Mouse (Mus musculus) MEL (cell line): ENCODE results near the gene 9930111J21Rik2.
"Not testable (repeated sequence)": the region's sequence is repeated elsewhere in the genome, so short reads cannot be mapped to it uniquely, and the experiment has no call there.

Experiments
- CTCF ChIP-seq, 3 experiments: IDR thresholded peaks in 2 of 3; conservative IDR thresholded peaks in 1 of 3; 2 replicates each; pipeline ENCODE4 v1.5.1; 2011 to 2012; ENCODE audit warnings: low read length in 3 of 3, low read depth in 2 of 3, mild to moderate bottlenecking in 2 of 3, improper control_type of control experiment in 1 of 3, inconsistent platforms in 1 of 3, mixed read lengths in 1 of 3, moderate library complexity in 1 of 3; ENCODE audit not compliant: control insufficient read depth in 1 of 3, insufficient read depth in 1 of 3, poor library complexity in 1 of 3, severe bottlenecking in 1 of 3
- E2F4 ChIP-seq: IDR thresholded peaks from 2 replicates; pipeline ENCODE4 v1.6.1; 2011; ENCODE audit warnings: low read depth, low read length, improper control_type of control experiment, borderline replicate concordance
- ETS1 ChIP-seq: IDR thresholded peaks from 2 replicates; pipeline ENCODE4 v1.6.1; 2012; ENCODE audit warnings: low read depth, mild to moderate bottlenecking, inconsistent platforms, low read length, improper control_type of control experiment, moderate library complexity
- GABPA ChIP-seq: IDR thresholded peaks from 2 replicates; pipeline ENCODE4 v1.6.1; 2012; ENCODE audit warnings: low read depth, mild to moderate bottlenecking, inconsistent platforms, low read length, improper control_type of control experiment, moderate library complexity
- MAZ ChIP-seq: IDR thresholded peaks from 2 replicates; pipeline ENCODE4 v1.6.1; 2012; ENCODE audit warnings: low read depth, mild to moderate bottlenecking, inconsistent platforms, low read length, improper control_type of control experiment
- TBP ChIP-seq: IDR thresholded peaks from 2 replicates; pipeline ENCODE4 v1.8.0; 2011; ENCODE audit warnings: low read depth, low read length, improper control_type of control experiment

DNA sequence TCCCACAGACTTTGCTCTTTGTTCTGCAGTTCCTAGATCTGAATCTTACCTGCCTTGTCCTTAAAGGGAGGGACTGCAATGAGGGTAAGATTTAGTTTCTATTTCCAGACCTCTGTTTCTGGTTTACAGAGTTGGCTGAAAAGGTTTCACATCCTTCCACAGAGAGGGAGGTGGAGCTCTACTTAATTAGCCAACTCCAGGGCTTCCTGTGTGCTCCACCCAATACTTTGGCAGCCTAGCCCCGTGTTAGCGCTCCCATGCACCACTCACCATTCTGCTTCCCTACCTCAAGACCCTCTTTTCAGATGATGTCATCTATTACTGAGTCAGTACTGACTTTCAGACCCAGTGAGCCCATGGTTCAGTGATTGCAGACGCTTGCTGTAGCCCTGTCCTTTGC is 71.8 kb downstream of the 9930111J21Rik2 start, which contains the start of gene 9930111J21Rik1:
- TF ChIP-seq CTCF (IDR thresholded peaks at IDR 0.05 in 2 of 3, conservative IDR thresholded peaks at IDR 0.05 in 1 of 3; ENCODE audit: control insufficient read depth in 1 of 3, insufficient read depth in 1 of 3, low read depth in 2 of 3, low read length in 3 of 3, poor library complexity in 1 of 3, severe bottlenecking in 1 of 3); E2F4; GABPA; TBP; ETS1; MAZ: not testable (repeated sequence)
